Mouse (Mus musculus) CH12.LX (cell line): Measurements from ENCODE around the gene Dennd6a. TPM values are rescaled to one million over a fixed set of nuclear protein-coding genes. Genes with fewer than 3 reads are reported as not detected.

Experiments used
- DNase-seq: peaks from one replicate; pipeline ENCODE4 v3.0.0-alpha.2; 2013; ENCODE audit errors: extremely low read depth
- H3K27ac ChIP-seq: 2 replicates; pipeline ENCODE4 v1.5.1; 2012; ENCODE audit warnings: low read depth, mild to moderate bottlenecking, control low read depth, moderate library complexity; ENCODE audit not compliant: insufficient read depth
- H3K27me3 ChIP-seq: replicated peaks from 2 replicates; pipeline ENCODE3; 2012; ENCODE audit warnings: inconsistent platforms
- H3K36me3 ChIP-seq, 2 experiments: replicated peaks in 1 of 2; 2 replicates each; pipeline versions ENCODE3 to v1.6.1; 2012; ENCODE audit warnings: inconsistent platforms in 1 of 2, low read length in 1 of 2, mild to moderate bottlenecking in 1 of 2, mixed read lengths in 1 of 2, moderate library complexity in 1 of 2; ENCODE audit not compliant: control insufficient read depth in 1 of 2, insufficient read depth in 1 of 2
- H3K4me1 ChIP-seq, 2 experiments: 2 replicates each; pipeline ENCODE4 v1.6.1; 2012; ENCODE audit warnings: inconsistent platforms in 1 of 2, moderate library complexity in 1 of 2; ENCODE audit not compliant: insufficient read depth in 2 of 2, control insufficient read depth in 1 of 2
- H3K4me2 ChIP-seq: 2 replicates; pipeline ENCODE4 v1.6.1; 2012; ENCODE audit warnings: low read depth, mild to moderate bottlenecking, control low read depth; ENCODE audit not compliant: poor library complexity, insufficient read depth, severe bottlenecking
- H3K4me3 ChIP-seq, 3 experiments: fragments of 150-350 bp in 1 of 3; sonication (generic) in 1 of 3; replicated peaks in 1 of 3; 2 replicates each; pipeline versions ENCODE3 to v1.5.1; 2011 to 2012; ENCODE audit warnings: low read depth in 2 of 3, low read length in 2 of 3, mild to moderate bottlenecking in 2 of 3, moderate library complexity in 2 of 3, control low read depth in 1 of 3, improper control_type of control experiment in 1 of 3, inconsistent platforms in 1 of 3, mixed read lengths in 1 of 3; ENCODE audit not compliant: poor library complexity in 1 of 3
- H3K79me2 ChIP-seq: replicated peaks from 2 replicates; pipeline ENCODE4 v1.6.1; 2012; ENCODE audit warnings: mild to moderate bottlenecking, moderate library complexity; ENCODE audit not compliant: control insufficient read depth, poor library complexity, insufficient read depth, severe bottlenecking; ENCODE audit errors: extremely low read depth
- H3K9ac ChIP-seq: 2 replicates; pipeline ENCODE4 v1.6.1; 2012; ENCODE audit warnings: low read depth, mild to moderate bottlenecking, control low read depth, moderate library complexity; ENCODE audit not compliant: insufficient read depth
- H3K9me3 ChIP-seq: replicated peaks from 2 replicates; pipeline ENCODE3; 2012; ENCODE audit warnings: low read length, inconsistent platforms, mixed read lengths
- BHLHE40 ChIP-seq: IDR thresholded peaks from 2 replicates; pipeline ENCODE4 v1.6.1; 2011; ENCODE audit warnings: mild to moderate bottlenecking, low read depth, low read length, improper control_type of control experiment
- CTCF ChIP-seq, 2 experiments: IDR thresholded peaks in 1 of 2; conservative IDR thresholded peaks in 1 of 2; 2 replicates each; pipeline ENCODE4 v1.5.1; 2011 to 2012; ENCODE audit warnings: low read depth in 2 of 2, low read length in 2 of 2, improper control_type of control experiment in 1 of 2, inconsistent platforms in 1 of 2, mild to moderate bottlenecking in 1 of 2, moderate library complexity in 1 of 2
- EP300 ChIP-seq: IDR thresholded peaks from 2 replicates; pipeline ENCODE4 v1.6.1; 2011; ENCODE audit warnings: low read length, improper control_type of control experiment
- ETS1 ChIP-seq: conservative IDR thresholded peaks from 2 replicates; pipeline ENCODE4 v1.6.1; 2012; ENCODE audit warnings: low read depth, mild to moderate bottlenecking, inconsistent platforms, low read length, improper control_type of control experiment, moderate library complexity
- IRF4 ChIP-seq: IDR thresholded peaks from 2 replicates; pipeline ENCODE4 v1.6.1; 2014; ENCODE audit warnings: low read depth, mild to moderate bottlenecking, inconsistent platforms, low read length, improper control_type of control experiment
- JUND ChIP-seq: conservative IDR thresholded peaks from 2 replicates; pipeline ENCODE4 v1.6.1; 2011; ENCODE audit warnings: low read depth, low read length, improper control_type of control experiment
- KAT2A ChIP-seq: IDR thresholded peaks from 2 replicates; pipeline ENCODE4 v1.6.1; 2012; ENCODE audit warnings: low read length, improper control_type of control experiment, inconsistent platforms; ENCODE audit not compliant: insufficient replicate concordance
- MAFK ChIP-seq: IDR thresholded peaks from 2 replicates; pipeline ENCODE4 v1.6.1; 2011; ENCODE audit warnings: low read length, improper control_type of control experiment; ENCODE audit not compliant: insufficient replicate concordance
- MAZ ChIP-seq: IDR thresholded peaks from 2 replicates; pipeline ENCODE4 v1.6.1; 2012; ENCODE audit warnings: low read depth, mild to moderate bottlenecking, inconsistent platforms, low read length, improper control_type of control experiment, moderate library complexity
- MYC ChIP-seq: IDR thresholded peaks from 2 replicates; pipeline ENCODE4 v1.6.1; 2011; ENCODE audit warnings: low read depth, mild to moderate bottlenecking, improper control_type of control experiment, low read length
- NELFE ChIP-seq: IDR thresholded peaks from 2 replicates; pipeline ENCODE4 v1.6.1; 2011; ENCODE audit warnings: low read depth, low read length, improper control_type of control experiment
- POLR2A ChIP-seq: IDR thresholded peaks from 2 replicates; pipeline ENCODE4 v1.6.1; 2011; ENCODE audit warnings: low read depth, mild to moderate bottlenecking, improper control_type of control experiment, low read length
- POLR2AphosphoS2 ChIP-seq: IDR thresholded peaks from 2 replicates; pipeline ENCODE4 v1.6.1; 2011; ENCODE audit warnings: low read depth, low read length, improper control_type of control experiment
- RAD21 ChIP-seq: IDR thresholded peaks from 2 replicates; pipeline ENCODE4 v1.6.1; 2011; ENCODE audit warnings: low read depth, mild to moderate bottlenecking, low read length, improper control_type of control experiment, moderate library complexity
- RCOR1 ChIP-seq: conservative IDR thresholded peaks from 2 replicates; pipeline ENCODE4 v1.6.1; 2012; ENCODE audit warnings: low read depth, mild to moderate bottlenecking, inconsistent platforms, low read length, improper control_type of control experiment
- SIN3A ChIP-seq: IDR thresholded peaks from 2 replicates; pipeline ENCODE4 v1.6.1; 2012; ENCODE audit warnings: low read length, improper control_type of control experiment, inconsistent platforms
- SMC3 ChIP-seq: IDR thresholded peaks from 2 replicates; pipeline ENCODE4 v1.6.1; 2011; ENCODE audit warnings: low read depth, low read length, improper control_type of control experiment
- TBP ChIP-seq: conservative IDR thresholded peaks from 2 replicates; pipeline ENCODE4 v1.6.1; 2011; ENCODE audit warnings: low read depth, low read length, improper control_type of control experiment
- UBTF ChIP-seq: IDR thresholded peaks from 2 replicates; pipeline ENCODE4 v1.6.1; 2012; ENCODE audit warnings: low read depth, mild to moderate bottlenecking, inconsistent platforms, low read length, improper control_type of control experiment, moderate library complexity
- USF2 ChIP-seq: conservative IDR thresholded peaks from 2 replicates; pipeline ENCODE4 v1.6.1; 2011; ENCODE audit warnings: low read depth, low read length, improper control_type of control experiment
- ZNF384 ChIP-seq: IDR thresholded peaks from 2 replicates; pipeline ENCODE4 v1.6.1; 2012; ENCODE audit warnings: low read depth, low read length, improper control_type of control experiment, inconsistent platforms
- dilution Hi-C: fragments of 300-500 bp; cut with MboI; formaldehyde crosslinking; loops from 2 replicates; pipeline ENCODE4 v1.14.3; 2020; ENCODE audit warnings: low sequenced_read_pairs; ENCODE audit not compliant: extremely low pct_unique_long_range_greater_than_20kb, extremely low pct_ligation_motif_present
- in situ Hi-C: fragments of 300-500 bp; cut with MboI; formaldehyde crosslinking; loops from 3 replicates; pipeline ENCODE4 v1.14.3; 2019; ENCODE audit warnings: low sequenced_read_pairs, low pct_ligation_motif_present, low pct_unique_long_range_greater_than_20kb, mixed read lengths
- polyA plus RNA-seq: library from polyadenylated mRNA; unstranded; fragments of >175 nt; gene quantifications from 2 replicates; pipeline ENCODE4 v1.2.1, GENCODE M21; 2012; ENCODE audit warnings: low read depth; ENCODE audit not compliant: insufficient read length
- total RNA-seq, 2 experiments: library from RNA; depleted of rRNA; stranded (reverse); fragments of 300-350 nt in 1 of 2; fragments of >200 nt in 1 of 2; gene quantifications; 2 replicates each; pipeline ENCODE4 v1.2.3; 2012 to 2014

Gene Dennd6a
- total and polyA plus RNA-seq, 3 experiments, result 6.5 to 22.9 (median 13.0) TPM

DNA sequence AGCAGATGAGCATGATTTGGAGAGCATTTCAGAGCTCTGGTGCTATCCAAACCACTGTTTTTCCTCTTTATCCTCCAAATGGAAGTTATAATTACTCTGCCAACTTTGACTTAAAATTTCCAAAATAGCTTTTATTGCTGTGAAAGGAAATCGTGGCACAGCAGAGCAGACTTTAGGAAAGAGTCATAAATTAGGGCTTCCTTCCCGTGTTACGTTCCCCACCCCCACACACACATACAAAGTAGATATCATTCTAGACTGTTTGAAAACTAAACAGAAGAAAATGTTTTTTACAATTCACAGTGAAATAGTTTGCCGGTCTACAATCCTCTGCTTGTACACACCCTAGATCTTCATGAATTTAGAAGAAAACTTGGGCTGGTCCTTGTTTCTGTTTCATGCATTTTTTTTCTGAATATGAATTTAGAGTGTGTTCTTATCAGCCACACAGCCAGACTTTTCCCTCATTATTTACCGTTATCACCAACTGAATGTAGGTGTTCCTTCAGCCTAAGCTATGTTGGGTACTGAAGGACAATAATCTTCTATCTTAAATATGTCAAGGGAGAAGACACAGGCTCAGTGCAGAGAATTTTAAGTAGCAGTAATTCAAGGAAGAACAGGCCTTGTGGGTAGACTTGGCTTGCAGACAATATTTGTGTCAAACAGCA, 22.2 kb downstream of the Dennd6a start:
- no peaks in the 10 kb centered on the region for H3K79me2 ChIP-seq
- H3K4me1 ChIP-seq, result peaks cover 0 to 11% of the 10 kb centered on the region in 2 experiments; a peak in 2 of 4 replicates
- in situ Hi-C loops (no loop called here), dilution Hi-C loops (no loop called here)
- TF ChIP-seq KAT2A (no peak), RAD21 (no peak), POLR2A (no peak), NELFE (no peak), JUND (no peak), IRF4 (no peak), UBTF (no peak), BHLHE40 (no peak), RCOR1 (no peak), MAZ (no peak), SIN3A (no peak), ETS1 (no peak), MAFK (no peak), MYC (no peak), CTCF (conservative IDR thresholded peaks at IDR 0.05 in 1 of 2, IDR thresholded peaks at IDR 0.05 in 1 of 2; ENCODE audit: low read depth in 2 of 2, low read length in 2 of 2) (no peak), TBP (no peak), SMC3 (no peak), USF2 (no peak)
- H3K4me3 ChIP-seq, result no peak overlapping the region
- DNase-seq, result no peak
- peaks cover 5% of the 10 kb centered on the region for H3K9me3 ChIP-seq
- no peaks in the 10 kb centered on the region for H3K27me3 ChIP-seq
- no peak overlapping the region for H3K27ac ChIP-seq
- H3K36me3 ChIP-seq, result peaks cover 5 to 39% of the 10 kb centered on the region in 2 experiments
- H3K9ac ChIP-seq, result no peak overlapping the region
- H3K4me2 ChIP-seq, result no peak overlapping the region

DNA sequence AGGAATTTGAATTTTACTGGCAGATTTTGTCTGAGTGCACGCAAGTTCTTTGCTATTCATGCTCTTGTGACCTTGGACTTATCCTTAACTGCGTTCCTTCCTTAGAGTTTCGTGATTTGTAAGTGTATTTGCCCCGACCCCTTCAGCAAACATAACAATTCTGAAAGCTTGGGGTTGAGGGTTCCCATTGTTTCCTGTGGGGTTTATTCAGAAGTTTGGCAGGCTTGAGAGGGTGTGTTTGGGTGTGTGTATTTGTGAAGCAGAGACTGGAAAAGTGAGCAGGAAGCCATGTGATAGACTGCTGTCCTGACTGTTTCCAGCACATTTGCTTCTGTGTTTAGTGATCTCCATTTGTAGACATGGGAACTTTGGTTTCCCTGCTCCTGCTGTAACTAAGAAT, 31.7 kb downstream of the Dennd6a start:
- no peak overlapping the region for H3K9ac ChIP-seq
- no peaks in the 10 kb centered on the region for H3K9me3 ChIP-seq
- peaks cover 0 to 9% of the 10 kb centered on the region in 2 experiments; a peak in 1 of 4 replicates for H3K4me1 ChIP-seq
- no peaks in the 10 kb centered on the region for H3K27me3 ChIP-seq
- H3K27ac ChIP-seq, result no peak overlapping the region
- no peaks in the 10 kb centered on the region for H3K79me2 ChIP-seq
- dilution Hi-C loops (no loop called here), in situ Hi-C loops (no loop called here)
- DNase-seq, result no peak
- H3K4me3 ChIP-seq, result no peak overlapping the region
- TF ChIP-seq POLR2AphosphoS2, result no peak
- no peak for TF ChIP-seq EP300
- no peak for TF ChIP-seq KAT2A
- no peak for TF ChIP-seq ZNF384
- TF ChIP-seq USF2, result no peak
- H3K4me2 ChIP-seq, result no peak overlapping the region
- H3K36me3 ChIP-seq, result peaks cover 20 to 61% of the 10 kb centered on the region in 2 experiments
